Mouse (Mus musculus): Measurements from ENCODE around the gene Ikzf2. TPM values are rescaled to one million over a fixed set of nuclear protein-coding genes. Genes with fewer than 3 reads are reported as not detected.

Ikzf2 gene
- polyA plus RNA-seq, 2 experiments = 2.6 to 4.6 TPM

DNA sequence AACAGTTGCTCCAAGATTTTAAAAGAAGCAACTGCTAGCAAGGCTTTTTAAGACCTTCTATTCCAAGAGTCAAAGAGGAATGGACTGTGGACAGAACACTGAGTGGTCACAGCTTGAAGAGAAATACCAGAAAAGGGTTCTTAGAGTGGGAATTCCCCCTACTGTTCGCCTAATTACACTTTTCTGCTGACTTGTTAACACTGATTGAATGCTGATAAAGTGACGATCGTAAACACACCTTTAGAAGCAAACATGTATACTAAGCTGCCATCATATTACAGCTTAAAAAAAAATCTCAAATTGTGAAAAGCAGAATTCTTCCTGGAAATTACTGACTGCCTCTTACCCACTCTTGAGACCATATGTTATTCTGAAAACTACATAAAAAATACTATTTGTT lies 149.4 kb downstream of the Ikzf2 start:
- Histone ChIP-seq H3K27ac (replicated peaks; ENCODE audit: low read depth, low read length) (no peak overlapping the region), H3K36me3 (ENCODE audit: control insufficient read depth, insufficient read depth, low read length) (no peaks in the 10 kb centered on the region), H3K4me2 (replicated peaks; ENCODE audit: low read depth, low read length, severe bottlenecking) (no peak overlapping the region), H3K4me3 (replicated peaks; ENCODE audit: low read length) (no peak overlapping the region), H3K4me1 (ENCODE audit: control insufficient read depth, insufficient read depth, low read length) (0 out of 2 replicates have a peak, but pooled peaks cover 4% of the 10 kb centered on the region), H3K9me3 (ENCODE audit: control insufficient read depth, low read length) (no peaks in the 10 kb centered on the region), H3K9ac (ENCODE audit: low read depth, low read length, severe bottlenecking) (no peak overlapping the region), H3K27me3 (ENCODE audit: control insufficient read depth, insufficient read depth, low read length) (no peaks in the 10 kb centered on the region)
- ATAC-seq (ENCODE audit: low FRiP score, low read depth) (no peak), DNase-seq (ENCODE audit: low spot score) (no peak)
- TF ChIP-seq POLR2A (IDR thresholded peaks at IDR 0.05; ENCODE audit: borderline replicate concordance, extremely low read depth, insufficient read depth, insufficient read length) = no peak
- 24% methylated on average over 3 of the region's 3 CpGs for WGBS

GRCm38 (mm10) chr1:69535507-69535906 lies 151.5 kb downstream of the Ikzf2 start:
- DNase-seq (ENCODE audit: low spot score) (no peak), ATAC-seq (ENCODE audit: low FRiP score, low read depth) (no peak)
- H3K27me3 ChIP-seq (ENCODE audit: control insufficient read depth, insufficient read depth, low read length) = no peaks in the 10 kb centered on the region
- H3K27ac ChIP-seq (replicated peaks; ENCODE audit: low read depth, low read length) = no peak overlapping the region
- no peaks in the 10 kb centered on the region for H3K9me3 ChIP-seq (ENCODE audit: control insufficient read depth, low read length)
- H3K4me3 ChIP-seq (replicated peaks; ENCODE audit: low read length) = no peak overlapping the region
- no peak for TF ChIP-seq POLR2A (IDR thresholded peaks at IDR 0.05; ENCODE audit: borderline replicate concordance, extremely low read depth, insufficient read depth, insufficient read length)
- H3K36me3 ChIP-seq (ENCODE audit: control insufficient read depth, insufficient read depth, low read length) = no peaks in the 10 kb centered on the region
- H3K9ac ChIP-seq (ENCODE audit: low read depth, low read length, severe bottlenecking) = no peak overlapping the region
- H3K4me1 ChIP-seq (ENCODE audit: control insufficient read depth, insufficient read depth, low read length) = 0 out of 2 replicates have a peak, but pooled peaks cover 4% of the 10 kb centered on the region
- no peak overlapping the region for H3K4me2 ChIP-seq (replicated peaks; ENCODE audit: low read depth, low read length, severe bottlenecking)
- WGBS = 50% methylated on average over 4 of the region's 4 CpGs

DNA sequence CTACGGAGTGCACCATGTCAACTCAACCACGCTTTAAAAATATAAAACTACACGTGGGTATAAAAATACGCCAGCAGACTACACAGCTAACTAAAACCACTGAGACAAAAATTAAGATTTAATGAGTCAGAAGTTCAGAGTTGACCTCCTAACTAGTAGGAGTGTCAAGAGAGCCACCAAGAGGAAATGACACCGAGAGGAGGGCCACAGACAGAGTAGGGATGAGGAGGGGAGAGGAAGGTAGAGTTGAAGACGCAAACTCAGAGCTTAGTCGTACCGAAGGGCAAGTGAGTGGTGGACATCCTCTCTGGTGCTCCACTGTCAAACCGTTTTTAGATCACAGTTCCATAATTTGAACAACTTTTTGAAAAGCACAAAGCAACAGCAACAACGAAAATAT lies 154.0 kb downstream of the Ikzf2 start:
- Histone ChIP-seq H3K27ac (replicated peaks; ENCODE audit: low read depth, low read length) (no peak overlapping the region), H3K9me3 (ENCODE audit: control insufficient read depth, low read length) (no peaks in the 10 kb centered on the region), H3K4me1 (ENCODE audit: control insufficient read depth, insufficient read depth, low read length) (0 out of 2 replicates have a peak, but pooled peaks cover 4% of the 10 kb centered on the region), H3K27me3 (ENCODE audit: control insufficient read depth, insufficient read depth, low read length) (no peaks in the 10 kb centered on the region), H3K36me3 (ENCODE audit: control insufficient read depth, insufficient read depth, low read length) (no peaks in the 10 kb centered on the region), H3K4me2 (replicated peaks; ENCODE audit: low read depth, low read length, severe bottlenecking) (no peak overlapping the region), H3K9ac (ENCODE audit: low read depth, low read length, severe bottlenecking) (no peak overlapping the region), H3K4me3 (replicated peaks; ENCODE audit: low read length) (no peak overlapping the region)
- TF ChIP-seq POLR2A (IDR thresholded peaks at IDR 0.05; ENCODE audit: borderline replicate concordance, extremely low read depth, insufficient read depth, insufficient read length) = no peak
- ATAC-seq (ENCODE audit: low FRiP score, low read depth) (no peak), DNase-seq (ENCODE audit: low spot score) (no peak)
- WGBS = 86% methylated on average over 10 of the region's 10 CpGs

- H3K27ac ChIP-seq (replicated peaks; ENCODE audit: low read depth, low read length) = no peak overlapping the region
Observed at GRCm38 (mm10) chr1:69528696-69529095, 158.3 kb downstream of the Ikzf2 start.

GRCm38 (mm10) chr1:69521656-69522055 lies 165.4 kb downstream of the Ikzf2 start:
- DNase-seq (ENCODE audit: low spot score) (no peak), ATAC-seq (ENCODE audit: low FRiP score, low read depth) (no peak)
- 73% methylated on average over 2 of the region's 2 CpGs for WGBS
- H3K27me3 ChIP-seq (ENCODE audit: control insufficient read depth, insufficient read depth, low read length) = no peaks in the 10 kb centered on the region
- no peak for TF ChIP-seq POLR2A (IDR thresholded peaks at IDR 0.05; ENCODE audit: borderline replicate concordance, extremely low read depth, insufficient read depth, insufficient read length)
- no peak overlapping the region for H3K27ac ChIP-seq (replicated peaks; ENCODE audit: low read depth, low read length)
- no peak overlapping the region for H3K4me2 ChIP-seq (replicated peaks; ENCODE audit: low read depth, low read length, severe bottlenecking)
- no peaks in the 10 kb centered on the region for H3K9me3 ChIP-seq (ENCODE audit: control insufficient read depth, low read length)
- no peak overlapping the region for H3K4me3 ChIP-seq (replicated peaks; ENCODE audit: low read length)
- H3K36me3 ChIP-seq (ENCODE audit: control insufficient read depth, insufficient read depth, low read length) = no peaks in the 10 kb centered on the region
- no peaks in the 10 kb centered on the region for H3K4me1 ChIP-seq (ENCODE audit: control insufficient read depth, insufficient read depth, low read length)
- H3K9ac ChIP-seq (ENCODE audit: low read depth, low read length, severe bottlenecking) = no peak overlapping the region

More at GRCm38 (mm10) chr1:69528696-69529095, 158.3 kb downstream of the Ikzf2 start:
- no peak for DNase-seq (ENCODE audit: low spot score)
- H3K4me3 ChIP-seq (replicated peaks; ENCODE audit: low read length) = no peak overlapping the region
- no peak overlapping the region for H3K4me2 ChIP-seq (replicated peaks; ENCODE audit: low read depth, low read length, severe bottlenecking)
- no peak overlapping the region for H3K9ac ChIP-seq (ENCODE audit: low read depth, low read length, severe bottlenecking)
- no peaks in the 10 kb centered on the region for H3K27me3 ChIP-seq (ENCODE audit: control insufficient read depth, insufficient read depth, low read length)
- TF ChIP-seq POLR2A (IDR thresholded peaks at IDR 0.05; ENCODE audit: borderline replicate concordance, extremely low read depth, insufficient read depth, insufficient read length) = no peak
- no peaks in the 10 kb centered on the region for H3K9me3 ChIP-seq (ENCODE audit: control insufficient read depth, low read length)
- ATAC-seq (ENCODE audit: low FRiP score, low read depth) = no peak
- H3K36me3 ChIP-seq (ENCODE audit: control insufficient read depth, insufficient read depth, low read length) = no peaks in the 10 kb centered on the region
- WGBS = 78% methylated on average over 4 of the region's 4 CpGs
- H3K4me1 ChIP-seq (ENCODE audit: control insufficient read depth, insufficient read depth, low read length) = no peaks in the 10 kb centered on the region

DNA sequence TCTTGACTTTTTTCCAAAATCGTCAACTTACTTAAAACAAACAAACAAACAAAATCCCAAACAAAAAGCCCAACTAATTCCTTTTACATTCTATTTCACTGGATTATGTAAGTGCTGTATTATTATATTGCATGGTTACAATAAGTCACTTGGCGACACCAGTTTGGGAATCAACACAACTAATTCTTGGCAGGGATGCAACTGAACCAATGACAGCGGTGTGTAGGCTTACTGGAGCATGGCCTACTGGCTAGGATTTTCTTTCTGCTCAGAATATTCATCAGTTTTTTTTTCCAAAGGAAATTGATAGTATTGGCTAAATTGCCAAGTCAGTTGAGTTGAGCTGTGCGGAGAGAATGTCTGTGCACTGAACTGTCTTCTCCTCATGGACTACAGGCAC lies 167.7 kb downstream of the Ikzf2 start:
- H3K4me1 ChIP-seq (ENCODE audit: control insufficient read depth, insufficient read depth, low read length) = no peaks in the 10 kb centered on the region
- no peak for ATAC-seq (ENCODE audit: low FRiP score, low read depth)
- WGBS = 94% methylated on average over 4 of the region's 4 CpGs

More for the DNA sequence above, 167.7 kb downstream of the Ikzf2 start:
- TF ChIP-seq POLR2A (IDR thresholded peaks at IDR 0.05; ENCODE audit: borderline replicate concordance, extremely low read depth, insufficient read depth, insufficient read length) = no peak
- no peak overlapping the region for H3K4me3 ChIP-seq (replicated peaks; ENCODE audit: low read length)
- H3K36me3 ChIP-seq (ENCODE audit: control insufficient read depth, insufficient read depth, low read length) = no peaks in the 10 kb centered on the region
- H3K27ac ChIP-seq (replicated peaks; ENCODE audit: low read depth, low read length) = no peak overlapping the region
- no peaks in the 10 kb centered on the region for H3K9me3 ChIP-seq (ENCODE audit: control insufficient read depth, low read length)
- DNase-seq (ENCODE audit: low spot score) = no peak
- H3K27me3 ChIP-seq (ENCODE audit: control insufficient read depth, insufficient read depth, low read length) = no peaks in the 10 kb centered on the region
- H3K4me2 ChIP-seq (replicated peaks; ENCODE audit: low read depth, low read length, severe bottlenecking) = no peak overlapping the region
- H3K9ac ChIP-seq (ENCODE audit: low read depth, low read length, severe bottlenecking) = no peak overlapping the region

Measured in limb, embryonic 14.5 days (tissue).